Comparison of ENCODE assay signal across 30 mouse cellular contexts in the genomic region with DNA sequence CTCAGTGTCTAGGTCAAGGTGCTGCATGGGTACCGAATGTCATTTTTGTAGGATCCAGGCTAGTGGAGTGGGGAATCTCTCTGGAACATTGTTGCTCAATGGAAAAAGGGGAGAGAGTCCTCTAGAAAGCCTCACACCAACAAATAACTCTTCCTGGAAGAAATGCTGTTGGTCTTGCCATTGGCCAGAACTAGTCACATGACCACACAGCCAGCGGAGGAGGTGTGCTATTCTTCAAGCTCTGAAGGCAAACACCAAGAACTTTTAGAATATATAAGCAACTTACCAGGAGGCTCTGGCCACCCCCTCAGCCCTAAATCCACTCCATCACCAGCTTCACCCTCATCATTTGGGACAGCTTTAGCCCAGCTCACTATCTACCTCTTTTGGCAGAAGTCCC. TPM values are rescaled to one million over a fixed set of nuclear protein-coding genes. Genes with fewer than 3 reads are reported as not detected.
DNase-seq lines count a peak whose midpoint lies in the region; TF ChIP-seq lines count a peak whose summit lies in the region.
"Had no signal": no experiment of that assay in that cellular context is flagged by ENCODE, and none has a peak within 500 bp of the region (broad histone marks: within the 10 kb centered on the region; RNA-seq: fewer than 3 reads in every experiment).

No protein-coding gene starts in this region.

- H3K36me3 ChIP-seq in MEL (ENCODE audit: control insufficient read depth in 1 of 2, insufficient read depth in 2 of 2, low read length in 2 of 2), result peaks cover 0 to 5% of the 10 kb centered on the region in 2 experiments; a peak in 2 of 4 replicates
- H3K36me3 ChIP-seq: embryonic facial prominence, embryonic 10.5 days; embryonic facial prominence, embryonic 13.5 days; forebrain, embryonic 12.5 days; heart, embryonic 12.5 days; heart, embryonic 15.5 days; hindbrain, embryonic 10.5 days; hindbrain, embryonic 13.5 days had no signal

- H3K9me3 ChIP-seq in MEL (replicated peaks; ENCODE audit: insufficient read depth, low read length), result no peaks in the 10 kb centered on the region
- H3K9me3 ChIP-seq: embryonic facial prominence, embryonic 10.5 days; embryonic facial prominence, embryonic 13.5 days; forebrain, embryonic 12.5 days; heart, embryonic 12.5 days; heart, embryonic 15.5 days; hindbrain, embryonic 10.5 days; hindbrain, embryonic 13.5 days had no signal

- peaks cover 0 to 4% of the 10 kb centered on the region in 2 experiments; a peak in 2 of 4 replicates for H3K4me1 ChIP-seq in MEL (ENCODE audit: control insufficient read depth in 1 of 2, insufficient read depth in 2 of 2, low read length in 2 of 2)

- H3K79me2 ChIP-seq in MEL (ENCODE audit: control insufficient read depth, insufficient read depth, low read length, poor library complexity), result peaks cover 13% of the 10 kb centered on the region

- no peak for TF ChIP-seq RAD21 in MEL (IDR thresholded peaks at IDR 0.05; ENCODE audit: low read depth, low read length)

- no peak overlapping the region for H3K4me3 ChIP-seq in MEL (ENCODE audit: control insufficient read depth in 1 of 2, insufficient read depth in 1 of 2, low read depth in 2 of 2, low read length in 2 of 2)
- H3K4me3 ChIP-seq: embryonic facial prominence, embryonic 10.5 days; embryonic facial prominence, embryonic 13.5 days; erythroblast, embryonic 14.5 days; forebrain, embryonic 12.5 days; heart, embryonic 12.5 days; heart, embryonic 15.5 days; hindbrain, embryonic 10.5 days; hindbrain, embryonic 13.5 days had no signal

- DNase-seq in 3T3-L1 (ENCODE audit: low read depth, low spot score), result peak; percentile 3
- peak; percentile 33 for DNase-seq in 416B (ENCODE audit: low read depth)
- peak; percentile 28 for DNase-seq in MEL (ENCODE audit: low read depth, low spot score)
- peak; percentile 22 for DNase-seq in induced T-regulatory cell, adult 2 months (ENCODE audit: low read depth)
- DNase-seq in thymus, postnatal 14 days, result no peak
- no peak for DNase-seq in spleen, postnatal 14 days (ENCODE audit: low spot score in 2 of 2)
- DNase-seq in heart, adult 11 months, result no peak
- DNase-seq in Muller cell, postnatal 12 days (ENCODE audit: inconsistent ontology term), result no peak
- DNase-seq: adrenal gland, adult 8-10 months; adrenal gland, postnatal 25 days; B cell, adult 2 months; cerebellum, adult 11-12 months; cerebellum, adult 8-10 months; cerebellum, postnatal 10 days; cerebellum, postnatal 36 days; embryo, embryonic 11 days; gastrocnemius, postnatal 10 days; gastrocnemius, postnatal 36 days; heart, postnatal 10 days; heart, postnatal 36 days had no signal

- no peak for TF ChIP-seq POLR2A in MEL (IDR thresholded peaks at IDR 0.05; ENCODE audit: control insufficient read depth in 1 of 2, insufficient read depth in 1 of 2, low read depth in 1 of 2, low read length in 2 of 2, poor library complexity in 1 of 2)

- no peak overlapping the region for H3K9ac ChIP-seq in MEL (ENCODE audit: control insufficient read depth, low read depth, low read length, poor library complexity, severe bottlenecking)
- H3K9ac ChIP-seq: embryonic facial prominence, embryonic 13.5 days; forebrain, embryonic 12.5 days; heart, embryonic 12.5 days; heart, embryonic 15.5 days; hindbrain, embryonic 13.5 days had no signal

- no peak for TF ChIP-seq EP300 in MEL (IDR thresholded peaks at IDR 0.05; ENCODE audit: low read depth in 1 of 2, low read length in 2 of 2)

- no peak overlapping the region for H3K27ac ChIP-seq in MEL (ENCODE audit: control insufficient read depth, low read depth, low read length)
- H3K27ac ChIP-seq: embryonic facial prominence, embryonic 10.5 days; embryonic facial prominence, embryonic 13.5 days; forebrain, embryonic 12.5 days; heart, embryonic 15.5 days; hindbrain, embryonic 10.5 days; hindbrain, embryonic 13.5 days had no signal

- H3K27me3 ChIP-seq in MEL (ENCODE audit: control insufficient read depth in 1 of 2, insufficient read depth in 2 of 2, low read length in 2 of 2), result no peaks in the 10 kb centered on the region
- H3K27me3 ChIP-seq: embryonic facial prominence, embryonic 13.5 days; forebrain, embryonic 12.5 days; heart, embryonic 12.5 days; heart, embryonic 15.5 days; Patski had no signal

- TF ChIP-seq CTCF in MEL (IDR thresholded peaks at IDR 0.05 in 2 of 3, conservative IDR thresholded peaks at IDR 0.05 in 1 of 3; ENCODE audit: control insufficient read depth in 1 of 3, insufficient read depth in 1 of 3, low read depth in 2 of 3, low read length in 3 of 3, poor library complexity in 1 of 3, severe bottlenecking in 1 of 3), result no peak

TF ChIP-seq in MEL, 35 proteins besides CTCF, POLR2A, EP300 and RAD21:
- no peak for TF ChIP-seq KAT2A (conservative IDR thresholded peaks at IDR 0.05; ENCODE audit: low read depth, low read length)
- peak in 1 of 2 experiments; percentile 47; a peak in 1 of 4 replicates for TF ChIP-seq USF2 (IDR thresholded peaks at IDR 0.05; ENCODE audit: borderline replicate concordance in 1 of 2, insufficient read depth in 1 of 2, low read depth in 1 of 2, low read length in 2 of 2)
- TF ChIP-seq GATA1 (IDR thresholded peaks at IDR 0.05; ENCODE audit: low read depth, low read length), result no peak
- no peak for TF ChIP-seq ZKSCAN1 (IDR thresholded peaks at IDR 0.05; ENCODE audit: low read depth, low read length)
- no peak for TF ChIP-seq MYB (IDR thresholded peaks at IDR 0.05; ENCODE audit: low read depth, low read length)
- peak; percentile 80 for TF ChIP-seq USF1 (IDR thresholded peaks at IDR 0.05; ENCODE audit: low read depth, low read length)
- TF ChIP-seq ZMIZ1 (IDR thresholded peaks at IDR 0.05; ENCODE audit: low read depth, low read length), result no peak
- TF ChIP-seq GABPA (IDR thresholded peaks at IDR 0.05; ENCODE audit: low read depth, low read length), result no peak
- no peak for TF ChIP-seq MEF2A (IDR thresholded peaks at IDR 0.05; ENCODE audit: extremely low read depth, insufficient replicate concordance, low read depth, low read length, poor library complexity, severe bottlenecking)
- no peak for TF ChIP-seq RCOR1 (IDR thresholded peaks at IDR 0.05; ENCODE audit: low read depth, low read length)
- TF ChIP-seq NRF1 (IDR thresholded peaks at IDR 0.05; ENCODE audit: insufficient read depth, low read depth, low read length, poor library complexity, severe bottlenecking), result no peak
- no peak for TF ChIP-seq CHD1 (IDR thresholded peaks at IDR 0.05; ENCODE audit: low read depth, low read length)
- no peak for TF ChIP-seq SIN3A (IDR thresholded peaks at IDR 0.05; ENCODE audit: low read length)
- TF ChIP-seq MAZ (IDR thresholded peaks at IDR 0.05; ENCODE audit: low read depth, low read length), result no peak
TF ChIP-seq in MEL: peak in this region for 2.

RNA-seq across cellular contexts. Expression of a gene that starts 2.6 kb away (rescaled TPM):
- 13.1 and 13.4 TPM in 2 replicates for total RNA-seq in MEL (2012; rRNA removed)
- 10 to 100 TPM in 1 of 2 experiments, not detected in 1; 14.0 TPM for polyA plus RNA-seq in MEL (2012; ENCODE audit: insufficient read depth in 1 of 2, insufficient read length in 2 of 2, low read depth in 1 of 2, low replicate concordance in 2 of 2, missing spikeins in 1 of 2)

RNA-seq across cellular contexts. Expression of a gene that starts 41.8 kb away (rescaled TPM):
- total RNA-seq in MEL (2012; rRNA removed), result 0.03 and 0.08 TPM in 2 replicates
- under 1 TPM in 1 of 2 experiments, not detected in 1; 0.93 TPM for polyA plus RNA-seq in MEL (2012; ENCODE audit: insufficient read depth in 1 of 2, insufficient read length in 2 of 2, low read depth in 1 of 2, low replicate concordance in 2 of 2, missing spikeins in 1 of 2)
- total RNA-seq: granulocyte monocyte progenitor cell, adult 5-6 weeks had no signal
- polyA plus RNA-seq: erythroblast, embryonic 14.5 days had no signal

Comparison
In these comparisons a context has a peak if more than half of its experiments do, and no peak if none do; other contexts are left out.
1. DNase-seq: peak in 3T3-L1 (single experiment), 416B (single experiment), MEL (single experiment) and induced T-regulatory cell, adult 2 months (single experiment); none in thymus, postnatal 14 days (single experiment), spleen, postnatal 14 days (0 of 2), heart, adult 11 months (single experiment) and Muller cell, postnatal 12 days (single experiment).